Mouse (Mus musculus) liver, adult 2 months (tissue): ENCODE data around the gene Dpm3. TPM values are rescaled to one million over a fixed set of nuclear protein-coding genes. Genes with fewer than 3 reads are reported as not detected.

Source experiments
- DNase-seq: peaks from one replicate; pipeline ENCODE4 v3.0.0-alpha.2; 2011; ENCODE audit warnings: low read depth, low spot score; ENCODE audit errors: extremely low read depth
- H3K27ac ChIP-seq: fragments of 200-500 bp; replicated peaks from 2 replicates; pipeline ENCODE4 v1.5.1; 2012; ENCODE audit warnings: low read depth, mild to moderate bottlenecking, control low read depth, inconsistent platforms, low read length; ENCODE audit not compliant: insufficient read depth
- H3K27me3 ChIP-seq: fragments of 200-500 bp; 2 replicates; pipeline ENCODE4 v1.6.1; 2012; ENCODE audit warnings: mild to moderate bottlenecking, moderate library complexity, low read length, inconsistent platforms; ENCODE audit not compliant: control insufficient read depth, insufficient read depth
- H3K36me3 ChIP-seq: fragments of 200-500 bp; 2 replicates; pipeline ENCODE4 v1.6.1; 2012; ENCODE audit warnings: low read length, inconsistent platforms; ENCODE audit not compliant: control insufficient read depth, insufficient read depth
- H3K4me1 ChIP-seq: fragments of 200-500 bp; 2 replicates; pipeline ENCODE4 v1.6.1; 2011; ENCODE audit warnings: low read length; ENCODE audit not compliant: control insufficient read depth, insufficient read depth
- H3K4me3 ChIP-seq: fragments of 200-500 bp; 2 replicates; pipeline ENCODE4 v1.5.1; 2011; ENCODE audit warnings: low read depth, mild to moderate bottlenecking, control low read depth, low read length, moderate library complexity; ENCODE audit not compliant: insufficient read depth
- H3K79me2 ChIP-seq: fragments of 200-500 bp; 2 replicates; pipeline ENCODE4 v1.6.1; 2012; ENCODE audit warnings: inconsistent platforms, mild to moderate bottlenecking, low read length, moderate library complexity; ENCODE audit not compliant: control insufficient read depth, insufficient read depth
- H3K9ac ChIP-seq: fragments of 200-500 bp; 2 replicates; pipeline ENCODE4 v1.6.1; 2012; ENCODE audit warnings: low read depth, mild to moderate bottlenecking, control low read depth, inconsistent platforms, low read length
- CTCF ChIP-seq: fragments of 200-500 bp; IDR thresholded peaks from 2 replicates; pipeline ENCODE4 v1.5.1; 2011; ENCODE audit warnings: low read depth, low read length, control low read depth
- POLR2A ChIP-seq: fragments of 200-500 bp; IDR thresholded peaks from 2 replicates; pipeline ENCODE4 v1.6.1; 2011; ENCODE audit warnings: low read length, control low read depth; ENCODE audit not compliant: insufficient read depth; ENCODE audit errors: extremely low read depth
- WGBS: fragments of 180-500 bp; shearing (Covaris S2); methylation state at CpG from one replicate; pipeline ENCODE4 v1.1.7; 2018; 5-methylcytosine and 5-hydroxymethylcytosine counted together
- polyA plus RNA-seq: library from polyadenylated mRNA; depleted of rRNA; stranded (reverse); fragments of >200 nt; gene quantifications from 2 replicates; pipeline ENCODE4 v1.2.3, GENCODE M21; 2012
- total RNA-seq: library from RNA; depleted of rRNA; stranded (reverse); fragments of >200 nt; gene quantifications from 2 replicates; pipeline ENCODE4 v1.2.3, GENCODE M21; 2014

Dpm3 gene
- total and polyA plus RNA-seq, 2 experiments, result 102 to 245 TPM

- peak; percentile 73 for DNase-seq
- Histone ChIP-seq H3K36me3 (no peaks in the 10 kb centered on the region), H3K9ac (peak within 1 kb of the TSS; percentile 82), H3K4me1 (peaks cover 19% of the 10 kb centered on the region), H3K27ac (peak within 1 kb of the TSS; percentile 75), H3K4me3 (peak within 1 kb of the TSS; percentile 74), H3K27me3 (no peaks in the 10 kb centered on the region), H3K79me2 (no peaks in the 10 kb centered on the region)
- under 1% methylated on average over 42 of the region's 42 CpGs for WGBS
- 0 out of 2 replicates have a peak, but pooled peaks have one; percentile 25 for TF ChIP-seq POLR2A
- peak; percentile 95 for TF ChIP-seq CTCF
Observed at GRCm38 (mm10) chr3:89246261-89247100, 12.7 kb upstream of the Dpm3 start, which contains the start of gene Trim46. Gene Trim46 (minus strand): TSS chr3:89246309.

DNA sequence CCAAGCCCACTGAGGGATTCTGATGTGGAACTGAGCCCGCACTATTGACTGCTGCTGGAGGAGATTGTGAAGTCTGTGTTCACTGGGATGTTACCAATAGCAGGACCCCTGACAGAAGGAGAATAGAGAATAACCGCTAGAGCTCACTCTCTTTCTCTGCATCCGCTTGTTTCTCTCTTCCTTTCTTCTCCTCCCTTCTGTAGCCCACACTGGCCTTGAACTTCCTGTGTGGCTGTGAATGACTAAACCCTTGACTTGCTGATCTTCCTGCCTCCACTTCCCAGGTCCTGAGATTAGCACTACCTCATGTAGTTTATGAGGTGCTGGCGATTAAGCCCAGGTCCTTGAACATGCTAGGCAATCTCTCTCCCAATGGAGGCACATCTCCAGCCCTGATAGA, 11.7 kb upstream of the Dpm3 start:
- TF ChIP-seq CTCF, result no peak
- no peak for TF ChIP-seq POLR2A
- Histone ChIP-seq H3K27ac (no peak overlapping the region), H3K4me3 (no peak overlapping the region), H3K9ac (no peak overlapping the region), H3K4me1 (peaks cover 15% of the 10 kb centered on the region), H3K36me3 (no peaks in the 10 kb centered on the region), H3K27me3 (no peaks in the 10 kb centered on the region), H3K79me2 (no peaks in the 10 kb centered on the region)
- WGBS, result 80% methylated on average over 4 of the region's 4 CpGs
- no peak for DNase-seq

DNA sequence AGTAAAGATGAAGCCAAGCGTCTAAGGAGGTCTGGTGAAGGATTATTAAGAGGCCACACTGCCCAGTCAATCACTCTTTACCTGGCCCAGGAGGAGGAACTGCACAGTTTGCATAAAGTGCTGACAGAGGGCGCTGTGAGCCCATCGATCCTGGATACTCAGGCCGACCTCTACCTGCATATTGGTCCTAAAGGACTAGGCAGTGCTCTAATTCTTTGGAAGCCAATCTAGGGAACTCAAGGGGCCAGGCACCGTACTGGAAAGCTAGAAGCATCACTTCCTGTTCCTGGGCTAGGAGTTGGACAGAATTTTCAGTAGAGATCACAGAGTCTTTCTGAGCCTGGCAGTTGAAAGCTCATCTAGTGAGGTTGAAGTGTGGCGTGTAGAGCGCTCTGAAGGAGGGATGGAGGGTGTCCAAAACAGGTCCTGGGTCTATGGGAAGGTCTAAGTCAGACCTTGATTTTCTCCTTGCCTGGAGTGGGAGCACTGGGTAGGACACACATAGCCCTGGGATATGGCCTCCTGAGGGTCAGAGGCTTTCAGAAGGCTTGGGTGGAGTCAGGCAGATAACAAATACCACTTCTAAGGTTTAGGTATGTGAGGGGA, 8.6 kb upstream of the Dpm3 start:
- WGBS, result 22% methylated on average over 7 of the region's 7 CpGs
- Histone ChIP-seq H3K9ac (no peak overlapping the region), H3K27me3 (no peaks in the 10 kb centered on the region), H3K4me1 (peaks cover 13% of the 10 kb centered on the region), H3K79me2 (no peaks in the 10 kb centered on the region), H3K36me3 (no peaks in the 10 kb centered on the region), H3K27ac (no peak overlapping the region), H3K4me3 (no peak overlapping the region)
- no peak for TF ChIP-seq POLR2A
- TF ChIP-seq CTCF, result peak; percentile 90
- DNase-seq, result peak; percentile 64

- Histone ChIP-seq H3K4me1 (peaks cover 13% of the 10 kb centered on the region), H3K79me2 (no peaks in the 10 kb centered on the region), H3K36me3 (no peaks in the 10 kb centered on the region), H3K27ac (no peak overlapping the region), H3K4me3 (no peak overlapping the region), H3K27me3 (no peaks in the 10 kb centered on the region), H3K9ac (no peak overlapping the region)
- DNase-seq, result no peak
- WGBS, result 16% methylated on average over 17 of the region's 17 CpGs
- no peak for TF ChIP-seq POLR2A
- TF ChIP-seq CTCF, result no peak
Observed at GRCm38 (mm10) chr3:89251365-89251895, 7.7 kb upstream of the Dpm3 start.

- Histone ChIP-seq H3K27me3 (no peaks in the 10 kb centered on the region), H3K79me2 (no peaks in the 10 kb centered on the region), H3K9ac (no peak overlapping the region), H3K27ac (no peak overlapping the region), H3K4me3 (no peak overlapping the region), H3K4me1 (peaks cover 7% of the 10 kb centered on the region; the same call in 1 of the 2 replicates), H3K36me3 (no peaks in the 10 kb centered on the region)
- no peak for TF ChIP-seq CTCF
- no peak for TF ChIP-seq POLR2A
- no peak for DNase-seq
- WGBS, result 92% methylated on average over 5 of the region's 5 CpGs
Observed at GRCm38 (mm10) chr3:89254994-89255393, 4.2 kb upstream of the Dpm3 start.
